Mouse (Mus musculus): ENCODE measurements around the gene Col18a1. TPM values are rescaled to one million over a fixed set of nuclear protein-coding genes. Genes with fewer than 3 reads are reported as not detected.
A peak's percentile ranks its signal among the peaks of the same experiment; 100 is the strongest.
"Not testable (repeated sequence)": the region's sequence is repeated elsewhere in the genome, so short reads cannot be mapped to it uniquely, and the experiment has no call there.

Gene Col18a1
- total RNA-seq, 2 experiments from 2014 or later = 93.9 to 94.1 TPM

- DNase-seq (ENCODE audit: low spot score in 2 of 2) = no peak
Measured at GRCm38 (mm10) chr10:77138304-77138703, 28.0 kb downstream of the Col18a1 start.

DNA sequence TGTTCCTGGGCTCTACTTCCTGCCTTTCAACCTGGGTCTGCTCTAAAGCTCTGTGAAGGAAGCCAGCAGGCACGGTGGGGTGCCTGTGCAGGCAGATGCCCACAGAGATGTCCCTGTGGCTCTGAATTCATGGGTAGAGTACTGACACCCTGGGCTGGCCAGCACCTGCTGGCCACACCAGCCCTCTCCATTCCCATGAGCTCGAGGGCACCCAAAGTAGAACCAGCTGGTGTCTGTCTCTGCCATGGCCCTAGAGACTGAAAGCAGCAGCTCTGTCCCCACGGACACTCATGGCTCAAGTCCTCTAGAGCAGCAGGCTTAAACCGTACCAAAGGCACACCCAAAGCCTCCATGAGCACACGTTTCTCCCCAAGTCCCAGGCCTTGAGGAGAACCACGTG, 30.1 kb downstream of the Col18a1 start:
- no peak for DNase-seq (ENCODE audit: low spot score in 2 of 2)

DNA sequence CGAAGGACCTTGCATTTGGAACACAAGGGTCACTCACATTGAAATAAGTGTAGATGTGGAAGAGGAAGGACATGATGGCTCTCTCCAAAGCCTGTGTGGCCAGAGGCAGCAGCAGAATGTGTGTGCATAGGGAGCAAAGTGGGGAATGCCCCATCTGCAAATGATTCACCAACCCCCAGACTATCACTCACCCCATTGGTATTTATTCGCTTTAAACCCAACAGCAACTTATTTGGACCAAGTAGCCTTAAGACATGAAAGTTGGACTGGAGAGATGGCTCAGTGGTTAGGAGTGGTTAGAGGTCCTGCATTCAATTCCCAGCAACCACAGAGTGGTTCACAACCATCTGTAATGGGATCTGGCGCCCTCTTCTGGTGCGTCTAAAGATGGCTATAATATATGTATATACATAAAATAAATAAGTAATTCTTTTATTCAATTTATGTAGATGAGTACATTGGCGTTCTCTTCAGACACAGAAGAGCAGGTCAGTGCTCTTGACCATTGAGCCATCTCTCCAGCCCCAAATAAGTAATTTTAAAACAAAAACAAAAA, 31.0 kb downstream of the Col18a1 start:
- DNase-seq (ENCODE audit: low spot score in 2 of 2) = no peak

- not testable (repeated sequence) for DNase-seq (ENCODE audit: low spot score in 2 of 2)
Measured at GRCm38 (mm10) chr10:77134807-77135152, 31.6 kb downstream of the Col18a1 start.

DNA sequence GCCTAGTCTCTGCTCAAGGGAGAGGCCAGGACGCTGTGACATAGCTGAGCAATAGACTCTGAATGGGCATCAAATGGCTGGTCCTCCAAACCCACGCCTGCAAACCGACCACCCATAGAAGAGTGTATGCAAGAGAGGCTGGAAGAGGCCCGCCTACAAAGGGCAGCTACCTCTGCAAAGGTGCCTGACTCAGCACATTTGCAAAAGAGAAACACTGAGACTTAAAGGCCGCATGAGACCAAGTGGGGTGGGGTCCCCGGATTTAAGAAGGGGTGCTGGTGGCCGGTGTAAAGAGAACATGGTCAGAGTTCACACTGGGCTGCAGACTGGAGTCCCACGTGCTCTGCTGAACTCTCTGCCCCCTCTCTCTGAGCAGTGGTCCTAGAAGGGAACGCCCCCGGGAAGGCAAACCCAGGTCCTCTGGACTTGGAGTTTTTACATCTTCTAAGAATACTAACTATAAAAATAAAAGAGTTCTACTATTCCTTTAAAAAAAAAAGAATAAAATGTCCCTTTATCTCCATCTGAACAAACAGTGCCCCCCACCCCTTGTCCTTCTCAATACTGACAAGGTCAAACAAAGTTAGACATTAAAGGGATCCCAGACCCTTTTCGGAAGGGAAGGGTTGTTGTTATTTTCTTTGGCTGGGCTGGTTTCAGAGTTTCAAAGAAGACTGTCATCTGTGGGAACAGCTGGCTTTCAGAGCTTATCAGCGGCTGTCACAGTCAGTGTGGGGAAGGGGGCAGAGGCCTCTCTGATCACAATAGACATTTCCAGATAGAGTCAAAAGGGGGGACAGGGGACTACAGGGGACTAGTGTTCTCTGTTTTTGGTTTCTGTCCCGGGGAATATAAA, 32.2 kb downstream of the Col18a1 start:
- DNase-seq (ENCODE audit: low spot score in 2 of 2) = no peak

GRCm38 (mm10) chr10:77132118-77132517, 34.2 kb downstream of the Col18a1 start:
- peak in 1 of 2 experiments; percentile 44 for DNase-seq (ENCODE audit: low spot score in 2 of 2)

DNA sequence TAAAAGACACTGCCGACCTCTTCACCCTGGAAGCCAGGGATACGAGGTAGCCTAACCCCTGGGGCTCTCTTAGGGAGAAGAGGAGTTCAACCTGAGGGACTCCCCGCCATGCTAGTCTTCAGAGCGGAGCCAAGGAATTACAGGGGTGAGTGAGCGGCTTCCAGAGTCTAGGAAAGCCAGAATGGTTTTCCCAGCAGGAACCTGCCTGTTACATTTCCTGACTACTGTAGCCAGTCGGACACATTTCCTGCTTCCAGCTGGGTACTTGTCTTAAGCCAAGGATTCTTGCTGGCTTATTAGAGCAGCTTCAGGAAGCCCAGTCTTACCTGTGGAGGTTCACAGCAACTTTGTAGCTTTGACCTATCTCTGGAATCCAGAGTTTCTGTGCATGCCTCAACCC, 34.8 kb downstream of the Col18a1 start:
- no peak for DNase-seq (ENCODE audit: low spot score in 2 of 2)

DNA sequence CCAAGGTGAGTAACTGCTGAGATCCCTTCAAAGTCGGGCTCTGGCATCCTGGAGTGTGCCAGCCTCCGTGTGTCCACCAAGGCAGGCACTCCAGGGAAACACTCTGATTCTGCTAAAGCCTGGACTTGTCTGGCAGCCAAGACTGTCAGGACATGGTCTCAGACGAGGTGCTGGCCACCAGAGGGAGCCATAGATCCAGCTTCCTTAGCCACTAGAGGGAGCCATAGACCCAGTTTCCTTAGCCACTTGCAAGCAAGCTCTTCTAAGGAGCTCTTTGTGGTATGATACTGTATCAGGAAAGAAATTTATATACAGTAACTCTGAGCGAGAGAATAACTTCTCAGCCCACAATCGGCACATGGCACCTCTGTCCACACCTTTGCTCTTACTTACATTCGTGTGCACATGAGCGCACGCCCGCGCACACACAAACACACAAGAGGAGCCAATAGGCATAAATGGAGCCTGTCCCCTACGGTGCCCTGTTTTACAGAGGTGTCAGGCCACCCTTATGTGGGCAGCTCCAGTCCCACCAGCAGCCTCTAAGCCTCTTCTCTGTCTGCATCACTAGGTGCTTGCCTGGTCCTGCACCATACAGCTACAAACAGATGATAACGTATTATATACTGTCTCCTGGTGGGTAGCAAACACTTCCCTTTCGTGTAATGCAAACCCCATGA, 35.6 kb downstream of the Col18a1 start:
- DNase-seq (ENCODE audit: low spot score in 2 of 2) = peak; percentile 75 to 85

DNA sequence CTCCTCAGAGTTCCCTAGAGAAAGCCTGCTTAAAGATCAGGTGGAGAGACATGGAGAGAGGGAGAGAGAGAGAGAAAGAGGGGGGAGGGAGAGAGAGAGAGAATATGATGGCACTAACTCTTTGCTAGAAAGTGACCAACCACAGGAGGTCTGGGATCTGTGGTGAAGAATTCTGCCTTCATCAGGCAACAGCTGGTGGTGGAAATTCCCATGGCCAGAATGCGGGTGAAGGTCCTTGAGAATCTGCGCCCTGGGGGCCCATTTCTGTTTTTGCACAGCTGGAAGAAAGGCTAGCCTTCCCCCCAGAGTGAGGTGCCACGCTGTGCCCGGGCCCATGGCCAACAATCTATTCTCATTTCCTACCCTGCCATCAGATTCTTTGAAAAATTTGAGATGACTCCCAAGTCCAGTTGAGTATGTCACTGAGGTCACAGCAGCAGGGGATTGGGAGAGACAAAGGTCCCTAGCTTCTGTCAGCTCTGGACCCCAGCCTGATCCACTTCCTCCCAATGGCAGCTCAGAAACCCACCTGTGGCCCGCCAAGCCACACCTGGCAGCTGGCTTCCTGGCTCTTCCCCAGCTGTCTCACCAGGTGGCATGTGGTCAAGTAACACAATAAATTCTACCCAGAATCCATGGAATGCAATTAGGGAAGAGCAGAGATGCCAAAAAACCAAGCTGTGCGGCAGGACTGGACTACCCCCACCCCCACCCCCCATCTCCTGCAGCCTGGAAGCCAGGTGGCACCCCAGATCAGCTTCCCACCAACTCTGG, 36.5 kb downstream of the Col18a1 start:
- no peak for DNase-seq (ENCODE audit: low spot score in 2 of 2)

DNA sequence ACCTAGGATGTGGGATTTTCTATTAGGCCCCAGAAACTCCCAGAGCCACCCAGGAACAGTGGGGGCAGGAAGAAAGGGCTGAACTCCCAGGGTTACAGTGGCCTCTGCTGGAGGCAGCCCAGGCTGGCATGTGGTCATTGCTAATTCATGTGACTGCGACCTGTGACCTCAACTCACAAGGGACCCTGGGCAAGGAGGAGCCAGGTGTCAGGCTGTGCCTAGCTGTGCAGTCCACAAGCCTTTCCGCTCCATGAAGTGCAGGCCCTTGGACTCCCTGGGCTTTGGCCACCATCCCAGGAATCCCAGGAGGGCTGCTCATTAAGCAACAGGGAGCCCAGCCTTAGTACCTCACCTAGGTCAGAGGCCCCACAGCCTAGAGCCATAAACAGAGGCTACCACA, 38.4 kb downstream of the Col18a1 start:
- DNase-seq (ENCODE audit: low spot score in 2 of 2) = no peak

GRCm38 (mm10) chr10:77126590-77126989, 39.8 kb downstream of the Col18a1 start:
- no peak for DNase-seq (ENCODE audit: low spot score in 2 of 2)

- no peak for DNase-seq (ENCODE audit: low spot score in 2 of 2)
Measured at GRCm38 (mm10) chr10:77125078-77125731, 41.1 kb downstream of the Col18a1 start.

DNA sequence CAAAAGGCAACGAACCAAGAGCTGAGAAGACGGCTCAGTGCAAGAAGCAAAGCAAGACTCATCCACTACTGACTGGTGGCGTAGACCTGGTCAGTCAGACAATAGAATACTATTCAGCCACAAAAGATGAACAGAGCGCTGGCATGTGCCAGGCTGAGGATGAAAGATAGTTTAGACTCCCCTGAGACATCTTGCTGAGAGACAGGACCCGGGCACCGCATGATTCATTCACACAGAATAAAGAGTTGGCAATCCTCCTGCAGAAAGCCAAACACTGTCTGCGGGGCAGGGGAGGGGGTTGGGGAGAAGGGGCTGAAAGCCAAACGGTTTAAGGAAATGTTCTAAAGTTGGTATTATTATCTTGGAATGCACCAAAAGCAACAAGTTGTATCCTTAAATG, 42.4 kb downstream of the Col18a1 start:
- no peak for DNase-seq (ENCODE audit: low spot score in 2 of 2)

GRCm38 (mm10) chr10:77121287-77122022, 44.9 kb downstream of the Col18a1 start:
- no peak for DNase-seq (ENCODE audit: low spot score in 2 of 2)

- no peak for DNase-seq (ENCODE audit: low spot score in 2 of 2)
Measured at GRCm38 (mm10) chr10:77120501-77120900, 45.8 kb downstream of the Col18a1 start.

- no peak for DNase-seq (ENCODE audit: low spot score in 2 of 2)
Measured at GRCm38 (mm10) chr10:77119437-77119836, 46.9 kb downstream of the Col18a1 start.

DNA sequence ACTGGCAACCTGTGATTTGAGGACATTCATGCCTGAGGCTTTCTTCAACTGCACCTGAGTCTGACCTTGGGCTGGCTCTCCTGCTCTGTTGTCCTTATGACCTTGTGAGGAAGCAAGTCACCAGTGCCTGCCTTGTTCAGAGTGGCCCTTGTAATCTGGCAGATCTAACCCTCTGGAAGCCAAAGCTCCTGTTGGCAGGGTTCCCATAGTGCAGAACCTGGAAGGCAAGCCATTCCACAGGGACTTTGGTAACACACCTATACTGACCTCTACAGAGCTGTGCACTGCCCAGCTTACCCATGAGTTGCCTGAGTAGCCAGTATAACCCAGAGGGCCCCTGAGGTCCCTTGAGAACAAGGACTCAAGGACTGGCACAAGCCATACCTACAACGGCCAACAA, 48.0 kb downstream of the Col18a1 start:
- DNase-seq (ENCODE audit: low spot score in 2 of 2) = no peak

- DNase-seq (ENCODE audit: low spot score in 2 of 2) = no peak
Measured at GRCm38 (mm10) chr10:77116537-77117455, 49.6 kb downstream of the Col18a1 start.
